Mouse (Mus musculus) CD4-positive, CD25-positive, alpha-beta regulatory T cell, adult 4 months (primary cell): ENCODE results near the gene Nkx3-2. TPM values are rescaled to one million over a fixed set of nuclear protein-coding genes. Genes with fewer than 3 reads are reported as not detected.

Experiments
- polyA plus RNA-seq, 2 experiments: library from polyadenylated mRNA; unstranded; fragments of 100-300 nt; shearing (Covaris generic); gene quantifications; one replicate each; pipeline ENCODE4 v1.2.1; 2017

The Nkx3-2 gene
- polyA plus RNA-seq, 2 experiments from 2014 or later, result not detected

Other genes with a start within 250 kb of the Nkx3-2 start
- gene Rab28, start 56.3 kb downstream of the Nkx3-2 start, polyA plus RNA-seq, result 10 to 100 TPM; 14.3 to 20.5 TPM
- gene Bod1l, start 79.8 kb upstream of the Nkx3-2 start, polyA plus RNA-seq, result 10 to 100 TPM; 34.0 to 46.1 TPM